In the genomic region with DNA sequence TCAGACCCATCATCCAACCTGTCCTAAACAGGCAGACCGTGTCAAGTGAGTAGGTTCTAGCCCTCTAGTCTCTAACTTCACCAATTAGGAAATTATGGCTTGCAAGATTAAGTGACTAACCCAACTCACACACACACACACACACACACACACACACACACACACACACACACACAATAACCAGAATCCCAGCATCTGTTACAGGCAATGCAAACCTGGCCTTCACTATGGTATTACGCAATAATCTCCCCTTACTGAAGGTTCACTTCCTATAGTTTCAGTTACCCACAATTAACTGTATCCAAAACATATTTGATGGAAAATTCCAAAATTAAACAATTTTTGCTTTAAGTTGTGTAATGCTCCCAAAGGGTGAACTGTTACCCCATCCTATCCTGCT, we compare ENCODE assay signal across 17 mouse cellular contexts.
"Had no signal": no experiment of that assay in that cellular context is flagged by ENCODE, and none has a peak within 500 bp of the region (broad histone marks: within the 10 kb centered on the region; RNA-seq: fewer than 3 reads in every experiment).

No protein-coding gene starts in this region.

- H3K4me3 ChIP-seq: megakaryocyte, embryonic 14.5 days; midbrain, embryonic 13.5 days; midbrain, embryonic 15.5 days; neural tube, embryonic 13.5 days; neural tube, embryonic 15.5 days; stomach, embryonic 15.5 days had no signal

- H3K9me3 ChIP-seq: megakaryocyte, embryonic 14.5 days; midbrain, embryonic 13.5 days; midbrain, embryonic 15.5 days; neural tube, embryonic 13.5 days; neural tube, embryonic 15.5 days; stomach, embryonic 15.5 days had no signal

- ATAC-seq: midbrain, embryonic 13.5 days; midbrain, embryonic 15.5 days had no signal

- H3K4me1 ChIP-seq: midbrain, embryonic 13.5 days; midbrain, embryonic 15.5 days; neural tube, embryonic 13.5 days; neural tube, embryonic 15.5 days; stomach, embryonic 15.5 days had no signal

- H3K27me3 ChIP-seq: megakaryocyte, embryonic 14.5 days; midbrain, embryonic 13.5 days; midbrain, embryonic 15.5 days; neural tube, embryonic 13.5 days; neural tube, embryonic 15.5 days; stomach, embryonic 15.5 days had no signal

- H3K4me2 ChIP-seq: lung, embryonic 14.5 days; midbrain, embryonic 11.5 days; midbrain, embryonic 13.5 days; midbrain, embryonic 15.5 days; neural tube, embryonic 13.5 days; neural tube, embryonic 15.5 days; stomach, embryonic 15.5 days had no signal

- DNase-seq: lung, adult 18-20 months; lung, embryonic 14.5 days; lung, postnatal 10 days; lung, postnatal 4 days; right cerebral cortex, postnatal 14 days; thymus, adult 2 months; thymus, postnatal 25 days; thymus, postnatal 4 days had no signal

- H3K27ac ChIP-seq: liver, embryonic 14.5 days; midbrain, embryonic 13.5 days; midbrain, embryonic 15.5 days; neural tube, embryonic 13.5 days; neural tube, embryonic 15.5 days; stomach, embryonic 15.5 days; stomach, postnatal 0 days had no signal

- H3K36me3 ChIP-seq: midbrain, embryonic 13.5 days; midbrain, embryonic 15.5 days; neural tube, embryonic 13.5 days; neural tube, embryonic 15.5 days; stomach, embryonic 15.5 days had no signal

- H3K9ac ChIP-seq: liver, embryonic 14.5 days; lung, embryonic 14.5 days; midbrain, embryonic 13.5 days; midbrain, embryonic 15.5 days; neural tube, embryonic 13.5 days; neural tube, embryonic 15.5 days; stomach, embryonic 15.5 days had no signal
